Mouse (Mus musculus): ENCODE data around the gene Slit1. TPM values are rescaled to one million over a fixed set of nuclear protein-coding genes. Genes with fewer than 3 reads are reported as not detected.

The Slit1 gene
- polyA plus RNA-seq, 1 experiment from 2014 or later: 0.16 TPM

DNA sequence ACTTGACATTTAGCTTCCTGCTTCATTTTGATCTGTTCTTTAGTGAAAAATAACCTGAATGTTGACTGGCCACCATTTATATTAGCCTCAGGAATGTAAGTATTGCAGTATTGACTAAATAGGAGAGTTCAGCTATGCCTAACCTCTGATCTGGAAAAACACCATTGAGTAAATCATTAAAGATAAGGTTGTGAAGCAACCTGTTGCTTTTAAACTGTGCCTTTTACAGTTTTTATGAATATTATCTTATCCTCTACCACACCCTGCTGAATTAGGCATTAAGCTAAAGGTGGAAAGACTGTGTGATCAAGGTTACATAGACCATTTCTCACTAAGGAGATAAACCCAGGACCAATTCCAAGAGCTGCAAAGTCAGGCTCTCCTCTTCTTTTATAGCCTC, 165.9 kb downstream of the Slit1 start:
- Histone ChIP-seq H3K27me3 (replicated peaks; ENCODE audit: insufficient read depth, low read length) (no peaks in the 10 kb centered on the region), H3K4me2 (replicated peaks; ENCODE audit: low read depth, low read length) (no peak overlapping the region), H3K4me3 (ENCODE audit: low read depth, low read length) (no peak overlapping the region), H3K4me1 (ENCODE audit: insufficient read depth, low read depth, low read length) (no peaks in the 10 kb centered on the region), H3K9ac (replicated peaks; ENCODE audit: low read depth) (no peak overlapping the region), H3K27ac (ENCODE audit: low read length) (no peak overlapping the region), H3K36me3 (ENCODE audit: insufficient read depth, low read length) (peaks cover 8% of the 10 kb centered on the region), H3K9me3 (ENCODE audit: low read length) (no peaks in the 10 kb centered on the region)
- TF ChIP-seq CTCF (IDR thresholded peaks at IDR 0.05) (no peak), EP300 (IDR thresholded peaks at IDR 0.05) (no peak)
- DNase-seq (ENCODE audit: low spot score) (no peak), ATAC-seq (no peak)

DNA sequence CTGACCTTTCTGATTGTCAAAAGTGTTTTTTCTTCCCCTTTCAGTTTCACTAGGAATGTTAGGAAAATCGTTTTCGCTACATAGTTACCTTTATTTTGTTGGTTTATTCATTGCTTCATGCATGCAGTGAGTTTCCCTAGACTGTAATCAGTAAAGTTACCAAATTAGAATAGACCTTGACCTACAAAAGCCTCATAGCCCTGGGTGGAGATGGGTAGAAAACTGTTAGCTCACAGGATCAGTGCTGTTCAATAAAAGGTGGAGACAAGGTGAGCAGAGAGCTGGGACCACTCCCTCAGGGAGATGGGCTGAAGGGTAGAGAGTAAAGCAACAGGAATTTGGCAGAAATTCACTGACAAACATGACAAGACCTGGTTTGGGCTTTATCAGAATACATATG, 169.8 kb downstream of the Slit1 start:
- H3K9me3 ChIP-seq (ENCODE audit: low read length): no peaks in the 10 kb centered on the region
- H3K4me1 ChIP-seq (ENCODE audit: insufficient read depth, low read depth, low read length): no peaks in the 10 kb centered on the region
- H3K4me2 ChIP-seq (replicated peaks; ENCODE audit: low read depth, low read length): no peak overlapping the region
- no peaks in the 10 kb centered on the region for H3K36me3 ChIP-seq (ENCODE audit: insufficient read depth, low read length)
- 89% methylated on average over 2 of the region's 2 CpGs for WGBS
- H3K9ac ChIP-seq (replicated peaks; ENCODE audit: low read depth): no peak overlapping the region
- TF ChIP-seq CTCF (IDR thresholded peaks at IDR 0.05): no peak
- no peak for TF ChIP-seq EP300 (IDR thresholded peaks at IDR 0.05)
- no peak for ATAC-seq
- no peak overlapping the region for H3K4me3 ChIP-seq (ENCODE audit: low read depth, low read length)
- DNase-seq (ENCODE audit: low spot score): no peak
- H3K27me3 ChIP-seq (replicated peaks; ENCODE audit: insufficient read depth, low read length): no peaks in the 10 kb centered on the region
- H3K27ac ChIP-seq (ENCODE audit: low read length): no peak overlapping the region

DNA sequence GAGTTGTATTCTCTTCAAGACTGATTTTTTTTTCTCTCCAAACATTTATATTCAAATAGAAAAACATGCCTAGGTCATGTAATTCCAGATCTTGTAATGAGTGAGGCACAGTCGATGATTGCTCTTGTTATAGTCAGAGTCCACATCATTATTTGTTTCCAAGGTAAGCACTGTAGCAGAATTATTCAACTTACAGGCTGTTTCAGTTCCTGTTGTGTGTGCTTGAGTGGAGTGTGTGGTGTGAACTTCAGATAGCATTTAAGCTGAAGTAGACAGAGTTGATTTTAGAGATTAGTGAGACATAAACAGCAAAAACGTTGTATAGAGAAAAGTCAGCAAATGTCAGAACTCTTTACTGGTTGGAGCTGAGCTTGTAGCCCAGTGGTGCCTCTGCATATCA, 174.7 kb downstream of the Slit1 start:
- no peaks in the 10 kb centered on the region for H3K9me3 ChIP-seq (ENCODE audit: low read length)
- ATAC-seq (no peak; the same call in 1 of the 2 replicates), DNase-seq (ENCODE audit: low spot score) (peak; percentile 11)
- no peak overlapping the region for H3K4me2 ChIP-seq (replicated peaks; ENCODE audit: low read depth, low read length)
- H3K4me1 ChIP-seq (ENCODE audit: insufficient read depth, low read depth, low read length): no peaks in the 10 kb centered on the region
- no peak overlapping the region for H3K4me3 ChIP-seq (ENCODE audit: low read depth, low read length)
- H3K9ac ChIP-seq (replicated peaks; ENCODE audit: low read depth): no peak overlapping the region
- no peaks in the 10 kb centered on the region for H3K27me3 ChIP-seq (replicated peaks; ENCODE audit: insufficient read depth, low read length)
- H3K36me3 ChIP-seq (ENCODE audit: insufficient read depth, low read length): no peaks in the 10 kb centered on the region
- H3K27ac ChIP-seq (ENCODE audit: low read length): no peak overlapping the region
- TF ChIP-seq CTCF (IDR thresholded peaks at IDR 0.05): no peak
- no peak for TF ChIP-seq EP300 (IDR thresholded peaks at IDR 0.05)
- 26% methylated on average over 2 of the region's 2 CpGs for WGBS

DNA sequence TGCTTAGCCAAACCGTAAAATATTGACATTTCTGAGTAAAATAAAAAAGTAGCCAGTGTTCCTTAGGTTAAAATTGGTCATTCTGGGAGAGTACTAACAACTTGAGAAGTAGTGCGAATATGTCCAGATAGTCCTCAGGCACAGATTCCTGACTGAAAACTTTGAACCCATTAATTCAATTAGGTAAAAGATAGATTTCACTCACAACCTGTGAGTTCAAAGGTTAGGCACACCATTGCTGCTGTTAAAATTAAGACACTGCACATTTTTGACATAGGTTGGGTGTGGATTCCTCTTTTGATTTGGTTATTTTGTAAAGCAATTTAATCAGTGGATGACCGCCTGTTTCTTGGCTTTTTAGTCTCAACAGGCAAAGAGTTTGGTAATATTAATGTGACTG, 182.6 kb downstream of the Slit1 start:
- 87% methylated on average over 3 of the region's 3 CpGs for WGBS
- no peaks in the 10 kb centered on the region for H3K27me3 ChIP-seq (replicated peaks; ENCODE audit: insufficient read depth, low read length)
- ATAC-seq (no peak), DNase-seq (ENCODE audit: low spot score) (no peak)
- H3K9me3 ChIP-seq (ENCODE audit: low read length): no peaks in the 10 kb centered on the region
- peaks cover under 1% of the 10 kb centered on the region; the same call in 1 of the 2 replicates for H3K36me3 ChIP-seq (ENCODE audit: insufficient read depth, low read length)
- no peak overlapping the region for H3K4me2 ChIP-seq (replicated peaks; ENCODE audit: low read depth, low read length)
- no peak overlapping the region for H3K9ac ChIP-seq (replicated peaks; ENCODE audit: low read depth)
- TF ChIP-seq CTCF (IDR thresholded peaks at IDR 0.05) (no peak), EP300 (IDR thresholded peaks at IDR 0.05) (no peak)
- no peak overlapping the region for H3K27ac ChIP-seq (ENCODE audit: low read length)
- no peak overlapping the region for H3K4me3 ChIP-seq (ENCODE audit: low read depth, low read length)
- no peaks in the 10 kb centered on the region for H3K4me1 ChIP-seq (ENCODE audit: insufficient read depth, low read depth, low read length)

DNA sequence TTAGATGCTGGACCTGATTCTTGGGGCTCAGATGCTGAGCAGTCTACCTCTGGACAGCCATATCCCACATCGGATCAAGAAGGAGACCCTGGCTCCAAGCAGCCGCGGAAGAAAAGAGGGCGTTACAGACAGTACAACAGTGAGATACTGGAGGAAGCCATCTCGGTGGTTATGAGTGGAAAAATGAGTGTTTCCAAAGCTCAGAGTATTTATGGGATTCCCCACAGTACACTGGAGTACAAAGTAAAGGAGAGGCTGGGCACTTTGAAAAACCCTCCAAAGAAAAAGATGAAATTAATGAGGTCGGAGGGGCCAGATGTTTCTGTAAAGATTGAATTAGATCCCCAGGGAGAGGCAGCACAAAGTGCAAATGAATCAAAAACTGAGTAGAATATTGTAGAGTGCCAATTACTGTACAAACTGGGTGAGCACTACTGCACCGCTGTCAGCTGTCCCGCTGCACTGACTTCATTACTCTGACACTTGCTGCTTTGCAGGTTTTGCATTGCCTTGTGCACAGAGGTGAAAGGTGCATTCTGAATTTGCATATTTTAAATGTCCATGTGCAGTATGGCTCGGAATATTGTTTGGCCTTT, 184.5 kb downstream of the Slit1 start:
- no peak for DNase-seq (ENCODE audit: low spot score)
- no peak overlapping the region for H3K4me2 ChIP-seq (replicated peaks; ENCODE audit: low read depth, low read length)
- H3K9me3 ChIP-seq (ENCODE audit: low read length): no peaks in the 10 kb centered on the region
- TF ChIP-seq EP300 (IDR thresholded peaks at IDR 0.05): no peak
- TF ChIP-seq CTCF (IDR thresholded peaks at IDR 0.05): no peak
- no peaks in the 10 kb centered on the region for H3K27me3 ChIP-seq (replicated peaks; ENCODE audit: insufficient read depth, low read length)
- no peak for ATAC-seq
- no peaks in the 10 kb centered on the region for H3K4me1 ChIP-seq (ENCODE audit: insufficient read depth, low read depth, low read length)
- peaks cover 6% of the 10 kb centered on the region; the same call in 1 of the 2 replicates for H3K36me3 ChIP-seq (ENCODE audit: insufficient read depth, low read length)
- H3K27ac ChIP-seq (ENCODE audit: low read length): no peak overlapping the region
- no peak overlapping the region for H3K4me3 ChIP-seq (ENCODE audit: low read depth, low read length)
- 94% methylated on average over 9 of the region's 9 CpGs for WGBS
- no peak overlapping the region for H3K9ac ChIP-seq (replicated peaks; ENCODE audit: low read depth)

DNA sequence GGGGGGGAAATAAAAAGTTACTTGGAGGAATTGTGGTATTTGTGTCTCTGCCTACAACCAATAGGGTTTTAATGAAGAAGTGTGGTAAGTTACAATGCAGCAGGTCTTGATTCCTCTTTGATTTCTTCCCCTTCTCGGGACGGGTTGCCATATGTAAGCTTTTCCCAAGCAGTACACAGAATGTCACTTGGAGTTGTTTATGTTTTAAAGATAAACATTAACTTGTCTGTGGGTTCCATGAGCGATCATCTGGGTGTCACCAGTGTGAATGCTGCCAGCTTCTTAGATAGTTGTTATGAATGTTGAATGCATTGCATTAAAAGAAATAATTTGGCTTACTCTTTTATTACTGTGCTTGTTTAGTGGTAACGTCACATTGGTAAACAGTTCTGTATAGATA, 186.0 kb downstream of the Slit1 start:
- DNase-seq (ENCODE audit: low spot score) (peak; percentile 68), ATAC-seq (peak; percentile 30; the same call in 1 of the 2 replicates)
- Histone ChIP-seq H3K4me3 (ENCODE audit: low read depth, low read length) (no peak overlapping the region), H3K36me3 (ENCODE audit: insufficient read depth, low read length) (peaks cover 6% of the 10 kb centered on the region; the same call in 1 of the 2 replicates), H3K27me3 (replicated peaks; ENCODE audit: insufficient read depth, low read length) (no peaks in the 10 kb centered on the region), H3K4me1 (ENCODE audit: insufficient read depth, low read depth, low read length) (no peaks in the 10 kb centered on the region), H3K27ac (ENCODE audit: low read length) (no peak overlapping the region), H3K4me2 (replicated peaks; ENCODE audit: low read depth, low read length) (no peak overlapping the region), H3K9me3 (ENCODE audit: low read length) (no peaks in the 10 kb centered on the region), H3K9ac (replicated peaks; ENCODE audit: low read depth) (no peak overlapping the region)
- WGBS: 48% methylated on average over 4 of the region's 4 CpGs
- TF ChIP-seq EP300 (IDR thresholded peaks at IDR 0.05) (0 out of 2 replicates have a peak, but pooled peaks have one; percentile 25), CTCF (IDR thresholded peaks at IDR 0.05) (no peak)

DNA sequence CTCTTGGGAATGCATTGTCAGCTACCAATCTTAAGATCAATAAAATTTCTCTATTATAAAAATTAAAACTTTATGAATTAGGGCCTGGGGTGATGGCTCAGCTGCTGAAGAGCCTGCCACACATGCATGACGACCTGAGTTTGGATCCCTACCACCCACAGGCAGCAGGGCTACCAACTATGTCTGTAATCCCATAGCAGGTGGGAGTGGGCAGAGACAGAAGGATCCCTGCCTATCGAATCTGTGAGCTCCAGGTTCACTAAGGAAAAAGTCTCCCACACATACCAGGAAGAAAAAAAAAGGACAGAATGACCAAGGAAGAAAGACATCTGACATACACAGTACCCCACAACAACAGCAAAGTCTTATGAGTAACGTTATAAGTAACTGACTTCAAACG, 186.5 kb downstream of the Slit1 start:
- Histone ChIP-seq H3K27me3 (replicated peaks; ENCODE audit: insufficient read depth, low read length) (no peaks in the 10 kb centered on the region), H3K9me3 (ENCODE audit: low read length) (no peaks in the 10 kb centered on the region), H3K4me3 (ENCODE audit: low read depth, low read length) (no peak overlapping the region), H3K36me3 (ENCODE audit: insufficient read depth, low read length) (peaks cover 6% of the 10 kb centered on the region; the same call in 1 of the 2 replicates), H3K9ac (replicated peaks; ENCODE audit: low read depth) (no peak overlapping the region), H3K27ac (ENCODE audit: low read length) (no peak overlapping the region), H3K4me2 (replicated peaks; ENCODE audit: low read depth, low read length) (no peak overlapping the region), H3K4me1 (ENCODE audit: insufficient read depth, low read depth, low read length) (no peaks in the 10 kb centered on the region)
- no peak for TF ChIP-seq CTCF (IDR thresholded peaks at IDR 0.05)
- no peak for TF ChIP-seq EP300 (IDR thresholded peaks at IDR 0.05)
- DNase-seq (ENCODE audit: low spot score) (no peak), ATAC-seq (no peak)
- WGBS: 66% methylated on average over 4 of the region's 4 CpGs

Small RNA genes lying within 50 kb of the gene (microRNA-seq; reads per million reads assigned to microRNA genes)
- not detected for gene Mir8091

Other genes starting within 250 kb of the Slit1 start
- 1.2 and 1.3 TPM in 2 replicates for gene Gm340, start 161.3 kb downstream of the Slit1 start, polyA plus RNA-seq (2015; fragmentation: Nextera tagmentation; extraction: Ambion mirVana)
- 2.1 and 2.8 TPM in 2 replicates for gene Arhgap19, start 58.4 kb upstream of the Slit1 start, polyA plus RNA-seq (2015; fragmentation: Nextera tagmentation; extraction: Ambion mirVana)
- 12.8 and 14.1 TPM in 2 replicates for gene Frat1, start 86.3 kb upstream of the Slit1 start, polyA plus RNA-seq (2015; fragmentation: Nextera tagmentation; extraction: Ambion mirVana)
- 4.6 and 5.9 TPM in 2 replicates for gene Frat2, start 104.5 kb upstream of the Slit1 start, polyA plus RNA-seq (2015; fragmentation: Nextera tagmentation; extraction: Ambion mirVana)
- gene Rrp12, start 152.5 kb upstream of the Slit1 start, polyA plus RNA-seq (2015; fragmentation: Nextera tagmentation; extraction: Ambion mirVana): 2.7 and 2.9 TPM in 2 replicates
- gene Pgam1, start 168.3 kb upstream of the Slit1 start, polyA plus RNA-seq (2015; fragmentation: Nextera tagmentation; extraction: Ambion mirVana): 152 TPM in 2 replicates
- gene Exosc1, start 189.8 kb upstream of the Slit1 start, polyA plus RNA-seq (2015; fragmentation: Nextera tagmentation; extraction: Ambion mirVana): 43.4 and 45.2 TPM in 2 replicates
- 46.9 and 55.1 TPM in 2 replicates for gene Zdhhc16, start 189.8 kb upstream of the Slit1 start, polyA plus RNA-seq (2015; fragmentation: Nextera tagmentation; extraction: Ambion mirVana)
- 12.8 and 16.5 TPM in 2 replicates for gene Mms19, start 237.5 kb upstream of the Slit1 start, polyA plus RNA-seq (2015; fragmentation: Nextera tagmentation; extraction: Ambion mirVana)
- gene Ubtd1, start 238.1 kb upstream of the Slit1 start, polyA plus RNA-seq (2015; fragmentation: Nextera tagmentation; extraction: Ambion mirVana): 21.3 and 23.2 TPM in 2 replicates

All from lung, postnatal 0 days (tissue).